Mouse (Mus musculus): ENCODE results near the gene Vps4a. TPM values are rescaled to one million over a fixed set of nuclear protein-coding genes. Genes with fewer than 3 reads are reported as not detected.
A peak's percentile ranks its signal among the peaks of the same experiment; 100 is the strongest.

The Vps4a gene
- total RNA-seq, 2 experiments from 2014 or later: 25.0 to 36.0 TPM

DNA sequence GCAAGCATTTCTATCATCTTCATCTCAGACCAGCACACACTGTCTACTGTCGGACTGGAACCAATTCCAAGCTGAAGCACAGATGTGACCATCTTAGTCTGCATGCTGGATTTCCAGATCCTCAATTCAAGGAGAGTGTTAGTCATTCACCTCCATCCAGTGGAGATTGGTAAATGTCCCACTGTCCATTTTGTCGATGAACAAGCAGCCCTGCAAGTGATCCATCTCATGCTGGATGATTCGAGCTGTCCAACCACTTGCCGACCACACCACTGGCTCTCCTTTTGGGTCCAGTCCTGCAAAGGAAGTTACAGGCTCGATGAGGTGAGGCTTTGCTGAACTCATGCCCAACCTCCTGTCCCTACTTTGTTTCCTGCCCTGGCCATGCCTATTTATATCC, 16.0 kb downstream of the Vps4a start:
- ATAC-seq (replicated peaks; ENCODE audit: low FRiP score, low TSS enrichment, poor library complexity, severe bottlenecking): no peak

DNA sequence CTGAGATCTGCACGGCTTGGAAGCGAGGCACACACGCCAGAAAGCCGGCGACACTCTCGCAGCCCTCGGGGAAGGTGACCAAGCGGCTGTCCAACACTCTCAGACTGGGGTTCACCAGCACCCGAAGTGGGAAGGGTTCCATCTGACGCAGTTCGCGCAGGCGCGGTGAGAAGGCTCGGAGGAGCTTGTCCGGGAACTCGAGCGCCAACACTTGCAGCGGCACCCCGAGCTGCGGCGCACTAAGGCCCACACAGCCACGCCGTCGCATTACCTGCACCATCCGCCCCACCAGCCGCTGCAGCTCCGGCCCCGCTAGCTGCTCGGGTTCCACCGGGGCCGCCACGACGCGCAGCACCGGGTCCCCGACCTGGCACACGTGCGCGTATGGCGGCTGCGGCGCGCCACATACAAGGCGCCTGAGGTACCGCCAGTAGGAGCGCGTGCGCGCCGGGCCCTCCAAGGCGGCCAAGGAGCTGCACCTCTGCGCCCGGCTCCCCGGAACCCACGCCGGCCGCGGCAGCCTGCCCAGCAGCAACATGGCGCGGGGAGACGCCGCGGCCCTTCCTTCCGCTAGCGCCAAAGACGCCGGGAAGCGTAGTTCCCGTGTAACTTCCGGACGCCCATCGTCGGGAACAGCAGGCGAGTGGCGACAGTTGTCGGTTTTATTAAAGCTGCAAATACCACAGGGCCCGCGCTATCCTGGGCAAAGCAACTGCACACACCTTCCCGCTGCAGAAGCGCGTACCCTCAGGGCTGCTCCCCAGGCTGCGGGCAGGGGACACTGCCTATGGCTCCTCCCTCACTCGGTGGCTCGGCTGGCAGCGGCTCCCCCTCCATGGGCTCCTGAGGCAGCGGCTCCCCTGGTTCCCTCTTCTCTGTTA, 17.3 kb downstream of the Vps4a start, which contains the start of gene Pdf:
Gene Pdf, minus strand, starts transcription at position 554 of the 881 bp plus-strand sequence.
- ATAC-seq (replicated peaks; ENCODE audit: low FRiP score, low TSS enrichment, poor library complexity, severe bottlenecking): peak; percentile 76

- no peak for ATAC-seq (replicated peaks; ENCODE audit: low FRiP score, low TSS enrichment, poor library complexity, severe bottlenecking)
These were observed 18.5 kb downstream of the Vps4a start for GRCm38 (mm10) chr8:107049480-107049879.

GRCm38 (mm10) chr8:107052046-107052445, 21.0 kb downstream of the Vps4a start:
- ATAC-seq (replicated peaks; ENCODE audit: low FRiP score, low TSS enrichment, poor library complexity, severe bottlenecking): no peak

GRCm38 (mm10) chr8:107056076-107056972, 25.3 kb downstream of the Vps4a start, which contains the start of the genes Cog8 and Nip7:
Cog8 (minus strand) TSS chr8:107056689.
Nip7 (plus strand) TSS chr8:107056877.
- peak; percentile 91 for ATAC-seq (replicated peaks; ENCODE audit: low FRiP score, low TSS enrichment, poor library complexity, severe bottlenecking)

GRCm38 (mm10) chr8:107056973-107057369, 25.9 kb downstream of the Vps4a start:
- ATAC-seq (replicated peaks; ENCODE audit: low FRiP score, low TSS enrichment, poor library complexity, severe bottlenecking): peak; percentile 68

DNA sequence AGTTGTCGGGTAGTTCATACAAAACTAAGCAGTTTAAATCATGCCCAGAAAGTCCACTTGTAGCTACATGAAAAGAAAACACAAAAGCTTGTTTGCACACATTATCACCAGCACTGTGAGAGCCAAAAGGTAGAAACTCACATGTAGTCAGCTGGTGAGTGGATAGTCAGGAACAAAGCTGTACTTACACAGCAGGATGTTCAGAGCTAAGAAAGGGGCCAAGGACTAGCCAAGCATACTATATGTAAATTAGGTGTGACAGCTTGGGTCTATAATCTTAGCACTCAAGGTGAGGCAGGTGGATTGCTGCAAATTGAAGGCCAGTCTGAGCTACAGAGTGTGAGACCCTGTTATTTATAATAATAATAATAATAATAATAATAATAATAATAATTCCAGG, 31.6 kb downstream of the Vps4a start:
- ATAC-seq (replicated peaks; ENCODE audit: low FRiP score, low TSS enrichment, poor library complexity, severe bottlenecking): no peak

DNA sequence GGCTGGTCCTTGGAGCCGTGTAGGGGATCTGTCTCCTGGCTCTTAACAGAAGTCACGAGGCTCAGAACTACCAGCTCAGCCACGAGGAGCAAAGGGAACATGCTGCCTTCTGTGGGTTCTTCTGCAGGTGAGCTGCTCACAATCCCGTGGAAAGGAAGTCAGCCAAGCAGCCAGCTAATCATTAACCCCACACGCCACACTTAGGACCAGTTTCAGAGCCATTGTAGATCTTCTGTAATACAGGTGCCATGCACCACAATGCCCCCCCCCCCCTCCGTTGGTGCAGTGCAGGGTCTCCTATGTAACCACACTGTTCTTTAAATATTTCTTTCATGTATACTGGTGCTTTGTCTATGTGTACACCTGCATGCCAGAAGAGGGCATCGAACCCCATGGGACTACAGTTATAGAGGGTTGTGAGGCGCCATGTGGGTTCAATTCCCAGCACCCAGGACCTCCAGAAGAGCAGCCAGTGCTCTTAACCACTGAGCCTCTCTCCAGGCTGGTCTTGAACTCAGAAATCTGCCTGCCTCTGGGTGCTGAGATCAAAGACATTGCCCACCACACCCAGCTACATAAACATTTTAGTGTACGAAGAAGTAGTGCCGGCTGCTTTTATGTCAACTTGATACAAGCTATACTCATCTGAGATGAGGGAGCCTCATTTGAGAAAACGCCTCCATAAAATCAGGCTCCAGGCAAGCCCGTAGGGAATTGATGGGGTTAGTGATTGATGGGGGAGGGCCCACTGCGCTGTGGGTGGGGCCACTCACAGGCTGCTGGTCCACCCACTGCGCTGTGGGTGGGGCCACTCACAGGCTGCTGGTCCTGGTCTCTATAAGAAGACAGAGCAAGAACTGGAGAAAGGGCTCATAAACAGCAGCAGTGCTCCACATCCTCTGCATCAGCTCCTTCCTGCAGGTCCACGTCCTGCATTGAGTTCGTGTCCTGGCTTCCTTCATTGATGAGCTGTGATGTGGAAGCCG, 34.8 kb downstream of the Vps4a start, which contains the start of gene Tmed6:
Gene Tmed6, minus strand, starts transcription at position 134 of the 986 bp plus-strand sequence.
- ATAC-seq (replicated peaks; ENCODE audit: low FRiP score, low TSS enrichment, poor library complexity, severe bottlenecking): peak; percentile 95

DNA sequence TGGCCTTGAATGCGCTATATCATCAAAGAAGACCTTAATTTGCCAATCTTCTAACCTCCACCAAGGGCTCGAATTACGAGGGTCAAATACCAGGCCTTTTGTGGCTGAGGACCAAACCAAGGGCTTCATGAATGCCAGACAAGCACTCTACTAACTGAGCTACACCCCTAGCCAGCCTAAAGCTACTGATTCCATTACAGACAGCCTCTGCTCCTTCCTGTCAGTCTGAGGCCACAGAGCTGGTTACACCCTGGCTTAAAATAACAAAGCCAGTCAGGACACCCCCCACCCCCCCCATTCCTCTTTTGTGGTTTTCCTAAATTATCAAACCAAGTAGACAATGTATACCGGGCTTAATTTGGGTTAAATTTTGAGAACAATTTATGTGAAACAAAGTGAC, 42.7 kb downstream of the Vps4a start:
- ATAC-seq (replicated peaks; ENCODE audit: low FRiP score, low TSS enrichment, poor library complexity, severe bottlenecking): no peak

DNA sequence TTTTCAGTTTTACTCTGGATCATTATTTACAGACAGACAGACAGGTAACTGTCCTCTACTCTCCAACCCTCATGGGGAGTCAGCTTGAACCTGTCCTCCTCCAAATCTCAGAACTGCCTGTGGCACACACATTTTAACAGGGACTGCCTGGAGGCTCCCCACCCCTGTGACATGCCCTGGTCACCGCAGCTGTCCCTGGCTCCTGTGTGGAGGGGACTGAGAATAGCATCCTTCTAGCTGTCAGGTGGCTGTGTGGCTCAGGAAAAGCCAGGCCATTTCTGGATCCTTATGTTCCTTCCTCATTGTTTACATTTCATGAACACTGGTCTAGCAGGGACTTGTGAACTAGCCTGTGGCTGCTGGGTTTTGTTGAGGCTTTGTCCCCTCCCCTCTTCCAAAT, 43.1 kb downstream of the Vps4a start:
- ATAC-seq (replicated peaks; ENCODE audit: low FRiP score, low TSS enrichment, poor library complexity, severe bottlenecking): no peak

GRCm38 (mm10) chr8:107076239-107076888, 45.3 kb downstream of the Vps4a start:
- ATAC-seq (replicated peaks; ENCODE audit: low FRiP score, low TSS enrichment, poor library complexity, severe bottlenecking): 0 out of 2 replicates have a peak, but pooled peaks have one; percentile 7

DNA sequence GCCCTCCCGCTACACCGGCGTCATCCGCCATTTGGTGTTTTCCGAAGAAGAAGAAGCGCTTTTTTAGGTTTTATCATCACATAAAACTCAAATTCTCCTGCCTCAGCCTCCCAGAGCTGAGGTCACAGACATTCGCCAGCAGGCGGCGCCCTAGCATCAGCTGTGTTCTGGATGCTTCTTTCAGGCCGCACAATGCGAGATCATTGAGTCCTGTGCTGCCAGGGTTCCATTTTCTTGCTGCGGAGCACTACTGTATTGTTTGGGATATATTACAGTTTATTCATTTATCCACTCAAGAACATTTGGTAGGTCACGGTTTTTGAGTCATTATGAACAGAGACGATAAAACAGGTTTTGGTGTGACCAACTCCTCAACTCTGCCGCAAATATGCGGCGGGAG, 54.3 kb downstream of the Vps4a start:
- ATAC-seq (replicated peaks; ENCODE audit: low FRiP score, low TSS enrichment, poor library complexity, severe bottlenecking): peak; percentile 51; the same call in 1 of the 2 replicates

GRCm38 (mm10) chr8:107086018-107086417, 55.0 kb downstream of the Vps4a start:
- no peak for ATAC-seq (replicated peaks; ENCODE audit: low FRiP score, low TSS enrichment, poor library complexity, severe bottlenecking)

GRCm38 (mm10) chr8:107088526-107089063, 57.6 kb downstream of the Vps4a start:
- no peak for ATAC-seq (replicated peaks; ENCODE audit: low FRiP score, low TSS enrichment, poor library complexity, severe bottlenecking)

DNA sequence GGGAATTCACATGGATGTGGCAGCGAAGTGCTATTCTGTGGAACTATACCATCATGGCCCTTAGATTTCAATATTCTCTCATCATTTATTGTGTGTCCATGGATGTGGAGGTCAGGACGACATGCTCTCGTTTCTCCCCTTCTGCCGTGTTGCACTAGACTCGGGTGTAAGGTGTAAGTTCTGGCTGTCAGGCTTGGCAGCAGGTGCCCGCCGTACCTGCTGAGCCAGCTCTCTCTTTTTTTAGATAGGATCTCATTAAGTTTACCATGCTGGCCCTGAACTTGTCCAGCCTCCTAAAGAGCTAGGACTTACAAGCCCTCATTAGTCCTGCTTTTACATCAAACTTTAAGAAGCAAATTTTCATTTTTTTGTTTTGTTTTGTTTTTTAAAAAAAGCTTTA, 59.5 kb downstream of the Vps4a start:
- ATAC-seq (replicated peaks; ENCODE audit: low FRiP score, low TSS enrichment, poor library complexity, severe bottlenecking): no peak
